27 mouse cellular contexts compared by ENCODE assay signal in genomic region chr17:57102276-57102675, GRCm38 (mm10). TPM values are rescaled to one million over a fixed set of nuclear protein-coding genes. Genes with fewer than 3 reads are reported as not detected.
DNase-seq lines count a peak whose midpoint lies in the region; ATAC-seq lines count a peak whose summit lies in the region.
"Had no signal": no experiment of that assay in that cellular context is flagged by ENCODE, and none has a peak within 500 bp of the region (broad histone marks: within the 10 kb centered on the region; RNA-seq: fewer than 3 reads in every experiment).

No protein-coding gene starts in this region.

- WGBS in forebrain, embryonic 13.5 days = 89% methylated on average over 2 of the region's 2 CpGs
- 85% methylated on average over 2 of the region's 2 CpGs for WGBS in intestine, embryonic 16.5 days

- no peak overlapping the region for H3K27ac ChIP-seq in forebrain, embryonic 13.5 days
- H3K27ac ChIP-seq in intestine, embryonic 16.5 days (ENCODE audit: low read length) = no peak overlapping the region
- H3K27ac ChIP-seq: embryonic facial prominence, embryonic 10.5 days; embryonic facial prominence, embryonic 13.5 days; forebrain, embryonic 12.5 days; hindbrain, embryonic 12.5 days; hindbrain, embryonic 15.5 days had no signal

- H3K36me3 ChIP-seq in forebrain, embryonic 13.5 days (ENCODE audit: poor library complexity, severe bottlenecking) = no peaks in the 10 kb centered on the region
- peaks cover 2% of the 10 kb centered on the region; the same call in 1 of the 2 replicates for H3K36me3 ChIP-seq in intestine, embryonic 16.5 days (ENCODE audit: control insufficient read depth, insufficient read depth, low read length)
- H3K36me3 ChIP-seq: embryonic facial prominence, embryonic 10.5 days; embryonic facial prominence, embryonic 13.5 days; forebrain, embryonic 12.5 days; hindbrain, embryonic 12.5 days; hindbrain, embryonic 15.5 days had no signal

- H3K27me3 ChIP-seq in forebrain, embryonic 13.5 days = no peaks in the 10 kb centered on the region
- H3K27me3 ChIP-seq in intestine, embryonic 16.5 days (replicated peaks; ENCODE audit: control insufficient read depth, insufficient read depth, low read length) = no peaks in the 10 kb centered on the region
- H3K27me3 ChIP-seq: embryonic facial prominence, embryonic 13.5 days; forebrain, embryonic 12.5 days; hindbrain, embryonic 12.5 days; hindbrain, embryonic 15.5 days; Patski had no signal

- H3K9me3 ChIP-seq in forebrain, embryonic 13.5 days (replicated peaks) = no peaks in the 10 kb centered on the region
- no peaks in the 10 kb centered on the region for H3K9me3 ChIP-seq in intestine, embryonic 16.5 days (ENCODE audit: control insufficient read depth, low read length)
- H3K9me3 ChIP-seq: embryonic facial prominence, embryonic 10.5 days; embryonic facial prominence, embryonic 13.5 days; forebrain, embryonic 12.5 days; hindbrain, embryonic 12.5 days; hindbrain, embryonic 15.5 days had no signal

- peaks cover 22% of the 10 kb centered on the region for H3K4me1 ChIP-seq in forebrain, embryonic 13.5 days
- H3K4me1 ChIP-seq in intestine, embryonic 16.5 days (ENCODE audit: control insufficient read depth, insufficient read depth, low read length) = peaks cover 13% of the 10 kb centered on the region

- DNase-seq in gastrocnemius, adult 18-20 months (ENCODE audit: low spot score) = peak; percentile 21
- DNase-seq in gastrocnemius, postnatal 25 days = no peak
- peak; percentile 21 for DNase-seq in CD4-positive helper T cell, adult 2 months (ENCODE audit: low read depth, low spot score)
- no peak for DNase-seq in frontal cortex, postnatal 25 days (ENCODE audit: low spot score in 2 of 2)
- DNase-seq: adrenal gland, adult 2 months; adrenal gland, postnatal 14 days; cerebellum, adult 11 months; cerebellum, adult 2 months; cerebellum, adult 9-11 months; cerebellum, postnatal 25 days; embryo, embryonic 11 days; gastrocnemius, postnatal 36 days; heart, adult 11 months had no signal

- peak; percentile 39 for ATAC-seq in granulocyte monocyte progenitor cell, adult 5-6 weeks (replicated peaks; ENCODE audit: poor library complexity, severe bottlenecking)
- ATAC-seq in forebrain, embryonic 13.5 days = no peak
- ATAC-seq in intestine, embryonic 16.5 days = no peak
- ATAC-seq: forebrain, embryonic 16.5 days; Patski had no signal

- no peak overlapping the region for H3K4me3 ChIP-seq in forebrain, embryonic 13.5 days
- no peak overlapping the region for H3K4me3 ChIP-seq in intestine, embryonic 16.5 days (ENCODE audit: low read length)
- H3K4me3 ChIP-seq: embryonic facial prominence, embryonic 10.5 days; embryonic facial prominence, embryonic 13.5 days; erythroblast, embryonic 14.5 days; forebrain, embryonic 12.5 days; hindbrain, embryonic 12.5 days; hindbrain, embryonic 15.5 days had no signal

- no peak overlapping the region for H3K9ac ChIP-seq in forebrain, embryonic 13.5 days
- H3K9ac ChIP-seq in intestine, embryonic 16.5 days (ENCODE audit: low read depth, low read length) = no peak overlapping the region
- H3K9ac ChIP-seq: embryonic facial prominence, embryonic 13.5 days; forebrain, embryonic 12.5 days; hindbrain, embryonic 12.5 days; hindbrain, embryonic 15.5 days had no signal

- H3K4me2 ChIP-seq in forebrain, embryonic 13.5 days = no peak overlapping the region
- H3K4me2 ChIP-seq in intestine, embryonic 16.5 days (ENCODE audit: low read depth, low read length) = no peak overlapping the region
- H3K4me2 ChIP-seq: embryonic facial prominence, embryonic 13.5 days; forebrain, embryonic 12.5 days; heart, embryonic 11.5 days; hindbrain, embryonic 12.5 days; hindbrain, embryonic 15.5 days had no signal

RNA-seq across cellular contexts. Expression of gene Tnfsf9, which starts 2.8 kb away (rescaled TPM):
- under 1 TPM in 1 of 2 experiments, not detected in 1; 0.57 TPM for total RNA-seq in gastrocnemius, adult 18-20 months (2021)
- total RNA-seq in gastrocnemius, postnatal 25 days (2021) = under 1 TPM; 0.27 to 0.41 TPM
- 0.28 and 1.1 TPM in 2 replicates for total RNA-seq in granulocyte monocyte progenitor cell, adult 5-6 weeks (2014; fragmentation: Nextera tagmentation)
- total RNA-seq in granulocyte monocyte progenitor cell, adult 5-6 weeks (2017) = 0.60 and 3.0 TPM in 2 replicates
- polyA plus RNA-seq in forebrain, embryonic 13.5 days (2015; fragmentation: Nextera tagmentation; extraction: Ambion mirVana) = 9.2 and 9.7 TPM in 2 replicates
- polyA plus RNA-seq in intestine, embryonic 16.5 days (2015; fragmentation: Nextera tagmentation; extraction: Ambion mirVana) = 6.0 and 6.2 TPM in 2 replicates

RNA-seq across cellular contexts. Expression of gene Tubb4a, which starts 14.7 kb away (rescaled TPM):
- 1 to 10 TPM in 1 of 2 experiments, under 1 TPM in 1; 0.78 to 1.1 TPM for total RNA-seq in gastrocnemius, adult 18-20 months (2021)
- total RNA-seq in gastrocnemius, postnatal 25 days (2021) = 1 to 10 TPM; 1.1 to 1.3 TPM
- not detected in 2 replicates for total RNA-seq in granulocyte monocyte progenitor cell, adult 5-6 weeks (2014; fragmentation: Nextera tagmentation)
- not detected in 2 replicates for total RNA-seq in granulocyte monocyte progenitor cell, adult 5-6 weeks (2017)
- polyA plus RNA-seq in forebrain, embryonic 13.5 days (2015; fragmentation: Nextera tagmentation; extraction: Ambion mirVana) = 148 and 161 TPM in 2 replicates
- polyA plus RNA-seq in intestine, embryonic 16.5 days (2015; fragmentation: Nextera tagmentation; extraction: Ambion mirVana) = 20.3 and 22.6 TPM in 2 replicates
- polyA plus RNA-seq: erythroblast, embryonic 14.5 days had no signal

RNA-seq across cellular contexts. Expression of gene Dennd1c, which starts 24.0 kb away (rescaled TPM):
- total RNA-seq in gastrocnemius, adult 18-20 months (2021) = under 1 TPM; 0.21 to 0.46 TPM
- 1 to 10 TPM in 1 of 2 experiments, under 1 TPM in 1; 0.31 to 1.2 TPM for total RNA-seq in gastrocnemius, postnatal 25 days (2021)
- total RNA-seq in granulocyte monocyte progenitor cell, adult 5-6 weeks (2014; fragmentation: Nextera tagmentation) = 24.7 and 27.1 TPM in 2 replicates
- 2.9 and 3.0 TPM in 2 replicates for total RNA-seq in granulocyte monocyte progenitor cell, adult 5-6 weeks (2017)
- polyA plus RNA-seq in forebrain, embryonic 13.5 days (2015; fragmentation: Nextera tagmentation; extraction: Ambion mirVana) = 4.7 and 4.8 TPM in 2 replicates
- polyA plus RNA-seq in intestine, embryonic 16.5 days (2015; fragmentation: Nextera tagmentation; extraction: Ambion mirVana) = 7.4 and 8.1 TPM in 2 replicates
- polyA plus RNA-seq: C2C12 had no signal

RNA-seq across cellular contexts. Expression of gene Slc25a23, which starts 42.6 kb away (rescaled TPM):
- 10 to 100 TPM; 34.1 to 40.3 TPM for total RNA-seq in gastrocnemius, adult 18-20 months (2021)
- total RNA-seq in gastrocnemius, postnatal 25 days (2021) = 10 to 100 TPM; 35.8 to 48.9 TPM
- 15.2 and 23.8 TPM in 2 replicates for total RNA-seq in granulocyte monocyte progenitor cell, adult 5-6 weeks (2014; fragmentation: Nextera tagmentation)
- total RNA-seq in granulocyte monocyte progenitor cell, adult 5-6 weeks (2017) = 1.6 and 1.7 TPM in 2 replicates
- 18.8 and 21.6 TPM in 2 replicates for polyA plus RNA-seq in forebrain, embryonic 13.5 days (2015; fragmentation: Nextera tagmentation; extraction: Ambion mirVana)
- polyA plus RNA-seq in intestine, embryonic 16.5 days (2015; fragmentation: Nextera tagmentation; extraction: Ambion mirVana) = 5.7 and 6.7 TPM in 2 replicates

RNA-seq across cellular contexts. Expression of gene Crb3, which starts 43.4 kb away (rescaled TPM):
- total RNA-seq in gastrocnemius, adult 18-20 months (2021) = under 1 TPM in 1 of 2 experiments, not detected in 1; 0.31 TPM
- total RNA-seq in gastrocnemius, postnatal 25 days (2021) = under 1 TPM; 0.77 to 0.99 TPM
- total RNA-seq in granulocyte monocyte progenitor cell, adult 5-6 weeks (2014; fragmentation: Nextera tagmentation) = not detected in 2 replicates
- not detected in 2 replicates for total RNA-seq in granulocyte monocyte progenitor cell, adult 5-6 weeks (2017)
- polyA plus RNA-seq in forebrain, embryonic 13.5 days (2015; fragmentation: Nextera tagmentation; extraction: Ambion mirVana) = 0.68 and 2.1 TPM in 2 replicates
- 113 TPM in 2 replicates for polyA plus RNA-seq in intestine, embryonic 16.5 days (2015; fragmentation: Nextera tagmentation; extraction: Ambion mirVana)
- total RNA-seq: hematopoietic stem cell, adult 5-6 weeks had no signal
- polyA plus RNA-seq: C2C12 had no signal

Comparison
In these comparisons a context has a peak if more than half of its experiments do, and no peak if none do; other contexts are left out.
1. DNase-seq: peak in gastrocnemius, adult 18-20 months (single experiment) and CD4-positive helper T cell, adult 2 months (single experiment); none in gastrocnemius, postnatal 25 days (single experiment) and frontal cortex, postnatal 25 days (0 of 2).